Mouse (Mus musculus) kidney, embryonic 14.5 days (tissue): ENCODE results near the gene Gm42420. TPM values are rescaled to one million over a fixed set of nuclear protein-coding genes. Genes with fewer than 3 reads are reported as not detected.

ENCODE experiments used
- ATAC-seq: fragments of 200-750 bp; cut with Nextera tagmentation; 2 replicates; pipeline ENCODE4 v1.8.0; 2017; ENCODE audit warnings: moderate number of reproducible peaks, mild to moderate bottlenecking, moderate TSS enrichment, moderate library complexity; ENCODE audit not compliant: low FRiP score, low TSS enrichment
- H3K27ac ChIP-seq: fragments of 300-500 bp; sonication (generic); 2 replicates; pipeline ENCODE4 v1.5.1; 2014; ENCODE audit warnings: low read depth, mild to moderate bottlenecking, low read length, moderate library complexity, mixed read lengths
- H3K27me3 ChIP-seq: fragments of 300-500 bp; sonication (generic); 2 replicates; pipeline ENCODE4 v1.6.1; 2014; ENCODE audit warnings: mild to moderate bottlenecking, low read length; ENCODE audit not compliant: control insufficient read depth, insufficient read depth
- H3K36me3 ChIP-seq: fragments of 300-500 bp; sonication (generic); 2 replicates; pipeline ENCODE4 v1.6.1; 2014; ENCODE audit warnings: low read length, mixed read lengths; ENCODE audit not compliant: control insufficient read depth, insufficient read depth
- H3K4me1 ChIP-seq: fragments of 300-500 bp; sonication (generic); 2 replicates; pipeline ENCODE4 v1.6.1; 2014; ENCODE audit warnings: low read length, mixed read lengths; ENCODE audit not compliant: control insufficient read depth, insufficient read depth
- H3K4me2 ChIP-seq: fragments of 300-500 bp; sonication (generic); replicated peaks from 2 replicates; pipeline ENCODE4 v1.6.1; 2014; ENCODE audit warnings: low read depth, mild to moderate bottlenecking, low read length
- H3K4me3 ChIP-seq: fragments of 300-500 bp; sonication (generic); 2 replicates; pipeline ENCODE4 v1.5.1; 2014; ENCODE audit warnings: mild to moderate bottlenecking, low read length
- H3K9ac ChIP-seq: fragments of 300-500 bp; sonication (generic); 2 replicates; pipeline ENCODE4 v1.6.1; 2014; ENCODE audit warnings: low read depth, mild to moderate bottlenecking, low read length, moderate library complexity
- H3K9me3 ChIP-seq: fragments of 300-500 bp; sonication (generic); 2 replicates; pipeline ENCODE4 v1.6.1; 2016; ENCODE audit warnings: low read length; ENCODE audit not compliant: control insufficient read depth
- WGBS: fragments of 180-500 bp; shearing (Covaris S2); extraction: QIAGEN DNeasy Blood & Tissue Kit; methylation state at CpG from one replicate; pipeline ENCODE4 v1.1.7; 2014; 5-methylcytosine and 5-hydroxymethylcytosine counted together
- polyA plus RNA-seq: library from polyadenylated mRNA; unstranded; fragments of >200 nt; fragmentation: Nextera tagmentation; extraction: Ambion mirVana; gene quantifications from 2 replicates; pipeline ENCODE4 v1.2.1, GENCODE M21; 2014

The Gm42420 gene
- polyA plus RNA-seq, 1 experiment from 2014 or later, result not detected

- WGBS, result 61% methylated on average over 2 of the region's 2 CpGs
- no peak overlapping the region for H3K4me2 ChIP-seq
- no peaks in the 10 kb centered on the region for H3K27me3 ChIP-seq
- no peaks in the 10 kb centered on the region for H3K9me3 ChIP-seq
- peaks cover 27% of the 10 kb centered on the region for H3K36me3 ChIP-seq
- H3K27ac ChIP-seq, result no peak overlapping the region
- no peak overlapping the region for H3K9ac ChIP-seq
- no peak for ATAC-seq
- peaks cover 4% of the 10 kb centered on the region; the same call in 1 of the 2 replicates for H3K4me1 ChIP-seq
- H3K4me3 ChIP-seq, result no peak overlapping the region
Measured at GRCm38 (mm10) chr6:39610207-39610606, 24.7 kb downstream of the Gm42420 start.

GRCm38 (mm10) chr6:39611296-39611695 lies 25.7 kb downstream of the Gm42420 start:
- Histone ChIP-seq H3K4me3 (no peak overlapping the region), H3K9ac (no peak overlapping the region), H3K27me3 (no peaks in the 10 kb centered on the region), H3K36me3 (peaks cover 35% of the 10 kb centered on the region), H3K9me3 (no peaks in the 10 kb centered on the region), H3K4me1 (peaks cover 4% of the 10 kb centered on the region; the same call in 1 of the 2 replicates), H3K27ac (no peak overlapping the region), H3K4me2 (no peak overlapping the region)
- 84% methylated on average over 2 of the region's 2 CpGs for WGBS
- ATAC-seq, result no peak

Other genes with a start within 250 kb of the Gm42420 start
- 42.5 and 52.7 TPM in 2 replicates for gene Slc37a3, start 208.1 kb upstream of the Gm42420 start, polyA plus RNA-seq
- 1.7 and 3.6 TPM in 2 replicates for gene Rab19, start 204.6 kb upstream of the Gm42420 start, polyA plus RNA-seq
- gene Mkrn1, start 165.3 kb upstream of the Gm42420 start, polyA plus RNA-seq, result 45.5 and 65.2 TPM in 2 replicates
- 23.3 and 31.8 TPM in 2 replicates for gene Dennd2a, start 27.9 kb upstream of the Gm42420 start, polyA plus RNA-seq
- gene Adck2, start 11.9 kb upstream of the Gm42420 start, polyA plus RNA-seq, result 13.8 and 24.4 TPM in 2 replicates
- 304 and 445 TPM in 2 replicates for gene Ndufb2, start 6.8 kb downstream of the Gm42420 start, polyA plus RNA-seq
- gene Braf, start 139.7 kb downstream of the Gm42420 start, polyA plus RNA-seq, result 11.1 and 17.4 TPM in 2 replicates
- gene Mrps33, start 225.2 kb downstream of the Gm42420 start, polyA plus RNA-seq, result 208 and 276 TPM in 2 replicates